In the genomic region with DNA sequence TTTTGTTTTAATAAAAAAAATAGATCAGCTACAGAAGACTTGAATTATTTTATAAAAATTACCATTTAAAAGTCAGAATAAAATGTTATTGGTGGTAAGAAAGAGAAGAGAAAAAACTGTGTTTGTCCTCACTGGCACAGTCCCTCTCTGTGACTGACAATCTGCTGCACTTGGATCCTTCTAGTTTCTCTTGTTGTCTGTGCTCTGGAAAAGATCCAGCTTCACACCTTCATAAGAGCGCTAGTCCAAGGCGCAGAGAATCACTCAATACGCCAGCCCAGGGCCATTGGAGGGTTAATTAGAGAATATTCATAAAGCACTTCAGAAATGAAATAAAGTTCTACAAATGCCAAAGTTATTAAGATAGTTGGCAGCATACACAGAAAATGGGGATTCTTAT, we compare ENCODE assay signal across 22 mouse cellular contexts.
A peak's percentile ranks its signal among the peaks of the same experiment; 100 is the strongest.
DNase-seq lines count a peak whose midpoint lies in the region; ATAC-seq and TF ChIP-seq lines count a peak whose summit lies in the region.
"Had no signal": no experiment of that assay in that cellular context is flagged by ENCODE, and none has a peak within 500 bp of the region (broad histone marks: within the 10 kb centered on the region; RNA-seq: fewer than 3 reads in every experiment).

No protein-coding gene starts in this region.

- H3K27me3 ChIP-seq in forebrain, postnatal 0 days (ENCODE audit: insufficient read depth, low read length) = no peaks in the 10 kb centered on the region
- no peaks in the 10 kb centered on the region for H3K27me3 ChIP-seq in forebrain, embryonic 10.5 days (ENCODE audit: poor library complexity, severe bottlenecking)
- H3K27me3 ChIP-seq: embryonic facial prominence, embryonic 12.5 days; embryonic facial prominence, embryonic 15.5 days; forebrain, embryonic 13.5 days; hindbrain, embryonic 12.5 days; hindbrain, embryonic 15.5 days had no signal

- peak; percentile 13 for DNase-seq in cerebellum, adult 9-10 months
- no peak for DNase-seq in cerebellum, adult 8-10 months
- peak; percentile 11 to 13 for DNase-seq in cerebellum, postnatal 25 days
- DNase-seq in cerebellum, adult 11 months = no peak
- DNase-seq in forebrain, postnatal 0 days = peak; percentile 24
- DNase-seq in forebrain, embryonic 10.5 days (ENCODE audit: extremely low spot score, low spot score) = no peak
- no peak for DNase-seq in kidney, adult 8-10 months
- DNase-seq in lung, adult 18-20 months = no peak
- DNase-seq: adrenal gland, adult 8-10 months; adrenal gland, postnatal 25 days; gastrocnemius, adult 2 months; gastrocnemius, postnatal 14 days; heart, adult 11 months; kidney, adult 2 months had no signal

- WGBS in forebrain, postnatal 0 days = 61% methylated on average over 3 of the region's 3 CpGs
- 95% methylated on average over 3 of the region's 3 CpGs for WGBS in forebrain, embryonic 10.5 days

- H3K9me3 ChIP-seq in forebrain, postnatal 0 days (ENCODE audit: low read length) = no peaks in the 10 kb centered on the region
- no peaks in the 10 kb centered on the region for H3K9me3 ChIP-seq in forebrain, embryonic 10.5 days
- H3K9me3 ChIP-seq: embryonic facial prominence, embryonic 12.5 days; embryonic facial prominence, embryonic 15.5 days; forebrain, embryonic 13.5 days; hindbrain, embryonic 12.5 days; hindbrain, embryonic 15.5 days had no signal

- no peak for TF ChIP-seq CTCF in forebrain, postnatal 0 days (IDR thresholded peaks at IDR 0.05; ENCODE audit: low read depth)

- no peak overlapping the region for H3K4me3 ChIP-seq in forebrain, postnatal 0 days (ENCODE audit: low read depth, low read length)
- no peak overlapping the region for H3K4me3 ChIP-seq in forebrain, embryonic 10.5 days
- H3K4me3 ChIP-seq: embryonic facial prominence, embryonic 12.5 days; embryonic facial prominence, embryonic 15.5 days; forebrain, embryonic 13.5 days; gastrocnemius, adult 2 months; hindbrain, embryonic 12.5 days; hindbrain, embryonic 15.5 days had no signal

- no peaks in the 10 kb centered on the region for H3K36me3 ChIP-seq in forebrain, postnatal 0 days (ENCODE audit: insufficient read depth)
- H3K36me3 ChIP-seq in forebrain, embryonic 10.5 days (replicated peaks) = no peaks in the 10 kb centered on the region
- H3K36me3 ChIP-seq: embryonic facial prominence, embryonic 12.5 days; embryonic facial prominence, embryonic 15.5 days; hindbrain, embryonic 12.5 days; hindbrain, embryonic 15.5 days had no signal

- ATAC-seq in forebrain, postnatal 0 days = no peak
- ATAC-seq: activated CD4-positive, CD25-positive, alpha-beta regulatory T cell, adult 4 months; forebrain, embryonic 13.5 days; intestine, postnatal 0 days had no signal

- H3K4me2 ChIP-seq in forebrain, postnatal 0 days (ENCODE audit: low read depth) = no peak overlapping the region
- H3K4me2 ChIP-seq: embryonic facial prominence, embryonic 12.5 days; embryonic facial prominence, embryonic 15.5 days; forebrain, embryonic 13.5 days; heart, embryonic 11.5 days; hindbrain, embryonic 12.5 days; hindbrain, embryonic 15.5 days had no signal

- H3K9ac ChIP-seq in forebrain, postnatal 0 days = no peak overlapping the region
- H3K9ac ChIP-seq: embryonic facial prominence, embryonic 12.5 days; embryonic facial prominence, embryonic 15.5 days; forebrain, embryonic 13.5 days; hindbrain, embryonic 12.5 days; hindbrain, embryonic 15.5 days had no signal

- H3K4me1 ChIP-seq in forebrain, postnatal 0 days (ENCODE audit: insufficient read depth) = no peaks in the 10 kb centered on the region
- H3K4me1 ChIP-seq in forebrain, embryonic 10.5 days = no peaks in the 10 kb centered on the region
- H3K4me1 ChIP-seq: embryonic facial prominence, embryonic 12.5 days; embryonic facial prominence, embryonic 15.5 days; forebrain, embryonic 13.5 days; hindbrain, embryonic 12.5 days; hindbrain, embryonic 15.5 days had no signal

- no peak overlapping the region for H3K27ac ChIP-seq in forebrain, postnatal 0 days (ENCODE audit: low read depth, low read length)
- no peak overlapping the region for H3K27ac ChIP-seq in forebrain, embryonic 10.5 days
- H3K27ac ChIP-seq: embryonic facial prominence, embryonic 12.5 days; embryonic facial prominence, embryonic 15.5 days; forebrain, embryonic 13.5 days; gastrocnemius, adult 2 months; hindbrain, embryonic 12.5 days; hindbrain, embryonic 15.5 days had no signal

Comparison
In these comparisons a context has a peak if more than half of its experiments do, and no peak if none do; other contexts are left out.
1. DNase-seq: peak in cerebellum, adult 9-10 months (single experiment), cerebellum, postnatal 25 days (2 of 2) and forebrain, postnatal 0 days (single experiment); none in cerebellum, adult 8-10 months (single experiment), cerebellum, adult 11 months (single experiment), forebrain, embryonic 10.5 days (single experiment), kidney, adult 8-10 months (0 of 2) and lung, adult 18-20 months (0 of 2).